Mouse (Mus musculus): ENCODE measurements around the gene Rnaseh2b. TPM values are rescaled to one million over a fixed set of nuclear protein-coding genes. Genes with fewer than 3 reads are reported as not detected.

Gene Rnaseh2b
- polyA plus RNA-seq, 1 experiment from 2014 or later = 65.3 TPM

DNA sequence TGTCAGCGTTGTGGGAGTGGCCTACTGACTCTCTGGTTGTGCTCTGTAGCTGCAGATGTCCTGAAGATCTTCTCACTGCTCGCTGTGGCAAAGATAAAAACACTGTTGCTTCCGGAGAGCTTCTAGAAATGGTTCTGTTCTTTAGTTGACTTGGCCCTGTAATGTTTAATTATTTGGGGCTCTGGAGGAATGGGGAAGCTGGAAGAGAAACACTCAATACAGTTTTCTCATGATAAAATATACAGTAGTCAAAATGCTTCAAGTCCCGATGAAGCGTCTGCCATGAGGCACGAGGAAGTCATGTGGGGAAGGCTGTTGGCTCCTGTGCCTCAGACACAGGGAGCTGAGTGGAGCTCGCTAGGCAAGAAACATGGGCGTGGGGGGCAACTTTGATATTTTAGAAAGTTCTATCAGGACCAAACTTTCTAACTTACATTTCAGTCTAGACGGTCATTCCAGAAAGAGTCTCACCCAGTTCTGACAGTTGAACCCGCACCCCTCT, 50.3 kb downstream of the Rnaseh2b start:
- Histone ChIP-seq H3K9me3 (no peaks in the 10 kb centered on the region), H3K36me3 (no peaks in the 10 kb centered on the region), H3K4me1 (peaks cover 21% of the 10 kb centered on the region; the same call in 1 of the 2 replicates), H3K9ac (replicated peaks) (no peak overlapping the region), H3K27me3 (no peaks in the 10 kb centered on the region), H3K27ac (replicated peaks) (no peak overlapping the region), H3K4me2 (replicated peaks) (no peak overlapping the region), H3K4me3 (no peak overlapping the region)
- 80% methylated on average over 10 of the region's 10 CpGs for WGBS
- no peak for ATAC-seq (ENCODE audit: low FRiP score, low read depth)

DNA sequence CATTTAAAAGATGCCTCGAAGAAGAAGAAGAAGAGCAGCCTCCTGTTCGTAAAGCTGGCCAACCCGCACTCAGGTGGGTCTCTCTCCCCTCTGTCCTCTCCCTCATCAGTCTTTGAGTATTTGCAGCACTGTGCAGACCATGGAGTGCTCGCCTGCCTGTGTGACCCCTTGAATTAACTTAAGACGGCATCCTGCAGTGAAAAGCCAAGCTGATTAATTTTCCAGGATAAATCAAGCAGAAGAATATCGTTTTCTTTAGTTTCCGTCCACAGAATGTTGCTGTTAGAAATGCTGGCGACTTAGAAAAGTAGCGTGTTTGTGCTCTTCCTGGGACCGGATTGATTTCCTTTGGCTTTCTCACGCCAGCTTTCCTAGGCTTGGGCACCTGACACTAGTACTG, 54.2 kb downstream of the Rnaseh2b start:
- ATAC-seq (ENCODE audit: low FRiP score, low read depth) = no peak
- Histone ChIP-seq H3K36me3 (peaks cover 12% of the 10 kb centered on the region; the same call in 1 of the 2 replicates), H3K27ac (replicated peaks) (no peak overlapping the region), H3K9ac (replicated peaks) (no peak overlapping the region), H3K4me2 (replicated peaks) (no peak overlapping the region), H3K4me3 (no peak overlapping the region), H3K4me1 (peaks cover 21% of the 10 kb centered on the region; the same call in 1 of the 2 replicates), H3K27me3 (no peaks in the 10 kb centered on the region), H3K9me3 (no peaks in the 10 kb centered on the region)
- 66% methylated on average over 11 of the region's 11 CpGs for WGBS

DNA sequence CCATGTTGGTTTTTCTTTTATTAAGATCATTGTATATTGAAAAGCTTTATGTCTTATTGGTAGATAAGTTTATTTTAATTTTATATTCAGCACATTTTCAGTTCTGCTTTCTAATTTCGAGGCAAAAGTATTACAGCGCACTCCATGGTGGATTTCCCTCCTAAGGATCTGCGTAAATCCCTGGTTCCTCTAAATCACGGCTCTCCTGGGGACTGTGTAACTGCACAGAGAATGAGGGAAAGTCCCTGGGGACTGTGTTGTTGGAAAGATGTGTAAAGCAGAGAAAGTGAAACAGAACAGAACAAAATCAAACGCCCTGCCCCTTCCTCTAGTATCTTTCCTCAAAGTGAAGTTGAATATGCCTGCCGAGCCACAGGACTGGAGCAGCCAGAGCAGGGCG, 54.7 kb downstream of the Rnaseh2b start:
- ATAC-seq (ENCODE audit: low FRiP score, low read depth) = no peak
- Histone ChIP-seq H3K36me3 (peaks cover 12% of the 10 kb centered on the region; the same call in 1 of the 2 replicates), H3K27ac (replicated peaks) (no peak overlapping the region), H3K9ac (replicated peaks) (no peak overlapping the region), H3K9me3 (no peaks in the 10 kb centered on the region), H3K27me3 (no peaks in the 10 kb centered on the region), H3K4me3 (no peak overlapping the region), H3K4me1 (peaks cover 21% of the 10 kb centered on the region; the same call in 1 of the 2 replicates), H3K4me2 (replicated peaks) (no peak overlapping the region)
- 86% methylated on average over 7 of the region's 7 CpGs for WGBS

DNA sequence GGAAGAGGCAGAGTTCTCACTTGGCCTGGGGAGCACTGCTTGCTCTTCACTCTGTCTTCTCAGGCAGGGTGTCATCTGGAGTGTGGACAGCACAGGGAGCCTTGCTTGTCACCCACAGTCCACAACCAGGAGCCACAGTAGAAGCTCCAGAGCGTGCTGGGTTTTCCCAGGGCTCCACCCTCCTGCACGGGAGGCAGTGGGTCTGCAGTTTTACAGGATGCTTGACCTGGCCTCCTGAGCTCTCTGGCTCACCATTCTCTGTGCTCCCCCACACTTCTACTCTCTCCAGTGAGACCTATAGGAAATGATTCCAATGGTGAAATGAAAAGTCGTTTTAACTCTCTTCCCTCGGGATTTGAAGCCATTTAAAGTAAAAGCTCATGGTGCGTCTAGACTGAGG, 57.4 kb downstream of the Rnaseh2b start:
- H3K4me1 ChIP-seq = peaks cover 12% of the 10 kb centered on the region; the same call in 1 of the 2 replicates
- H3K4me3 ChIP-seq = no peak overlapping the region
- H3K9ac ChIP-seq (replicated peaks) = no peak overlapping the region
- no peak overlapping the region for H3K4me2 ChIP-seq (replicated peaks)
- ATAC-seq (ENCODE audit: low FRiP score, low read depth) = no peak
- peaks cover 12% of the 10 kb centered on the region; the same call in 1 of the 2 replicates for H3K36me3 ChIP-seq
- 88% methylated on average over 5 of the region's 5 CpGs for WGBS
- H3K9me3 ChIP-seq = no peaks in the 10 kb centered on the region
- H3K27ac ChIP-seq (replicated peaks) = no peak overlapping the region
- no peaks in the 10 kb centered on the region for H3K27me3 ChIP-seq

DNA sequence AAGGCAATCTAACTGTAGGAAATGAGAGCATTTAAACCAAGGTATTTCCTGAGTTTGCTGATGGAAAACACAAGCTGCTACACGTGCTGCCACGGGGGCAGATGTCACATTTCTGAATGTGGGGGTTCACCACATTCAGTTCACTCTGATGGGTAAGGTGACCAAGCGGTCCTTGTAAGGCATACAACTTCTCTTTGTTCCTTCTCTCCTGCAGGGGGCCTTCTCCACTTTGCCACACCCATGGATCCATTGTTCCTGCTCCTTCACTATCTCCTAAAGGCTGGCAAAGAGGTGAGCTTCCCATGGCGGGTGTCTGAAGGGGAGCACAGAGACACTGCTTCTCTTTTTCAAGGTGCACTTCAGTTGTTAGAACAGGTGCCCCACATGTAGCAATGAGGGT, 57.8 kb downstream of the Rnaseh2b start:
- H3K4me3 ChIP-seq = no peak overlapping the region
- H3K27me3 ChIP-seq = no peaks in the 10 kb centered on the region
- no peak for ATAC-seq (ENCODE audit: low FRiP score, low read depth)
- peaks cover 12% of the 10 kb centered on the region; the same call in 1 of the 2 replicates for H3K36me3 ChIP-seq
- no peak overlapping the region for H3K4me2 ChIP-seq (replicated peaks)
- H3K4me1 ChIP-seq = peaks cover 12% of the 10 kb centered on the region; the same call in 1 of the 2 replicates
- H3K9me3 ChIP-seq = no peaks in the 10 kb centered on the region
- H3K9ac ChIP-seq (replicated peaks) = no peak overlapping the region
- WGBS = 75% methylated on average over 4 of the region's 4 CpGs
- no peak overlapping the region for H3K27ac ChIP-seq (replicated peaks)

DNA sequence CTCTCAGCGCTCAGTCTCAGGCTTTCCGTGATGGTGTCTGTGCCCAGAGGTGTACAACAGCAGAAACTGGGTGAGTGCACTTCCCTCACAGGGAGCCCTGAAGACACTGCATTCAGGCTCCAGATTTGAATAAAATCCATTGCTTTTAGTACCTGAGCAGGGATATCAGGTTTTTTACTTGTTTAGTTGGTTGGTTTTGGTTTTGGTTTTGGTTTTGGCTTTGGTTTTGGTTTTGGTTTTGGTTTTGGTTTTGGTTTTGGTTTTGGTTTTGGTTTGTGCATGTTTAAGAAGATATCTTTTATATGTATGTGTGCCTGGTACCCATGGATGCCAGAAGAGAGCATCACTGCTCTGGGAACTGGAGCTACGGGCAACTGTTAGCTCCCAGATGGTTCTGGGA, 58.5 kb downstream of the Rnaseh2b start:
- Histone ChIP-seq H3K9ac (replicated peaks) (no peak overlapping the region), H3K36me3 (peaks cover 12% of the 10 kb centered on the region; the same call in 1 of the 2 replicates), H3K27ac (replicated peaks) (no peak overlapping the region), H3K27me3 (no peaks in the 10 kb centered on the region), H3K4me2 (replicated peaks) (no peak overlapping the region), H3K4me3 (no peak overlapping the region), H3K9me3 (no peaks in the 10 kb centered on the region), H3K4me1 (peaks cover 12% of the 10 kb centered on the region; the same call in 1 of the 2 replicates)
- no peak for ATAC-seq (ENCODE audit: low FRiP score, low read depth)
- 92% methylated on average over 3 of the region's 3 CpGs for WGBS

DNA sequence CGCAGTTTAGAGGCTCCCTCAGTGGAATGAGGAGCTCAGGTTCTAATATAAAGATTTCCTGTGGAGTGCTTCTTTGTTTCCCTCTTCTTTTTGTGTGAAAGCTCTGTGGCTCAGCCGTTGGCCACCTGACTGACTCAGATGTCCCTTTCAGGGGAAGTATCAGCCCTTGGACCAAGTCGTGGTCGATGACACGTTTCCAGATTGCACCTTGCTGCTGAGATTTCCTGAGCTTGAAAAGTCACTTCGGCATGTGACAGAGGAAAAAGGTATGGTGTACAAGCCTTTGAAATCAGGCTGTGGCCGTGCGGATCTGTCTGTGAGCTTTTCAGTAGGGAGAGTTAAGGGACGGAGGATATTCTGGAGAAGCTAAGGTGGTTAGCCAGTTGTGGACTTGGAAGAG, 61.0 kb downstream of the Rnaseh2b start:
- ATAC-seq (ENCODE audit: low FRiP score, low read depth) = no peak
- 66% methylated on average over 9 of the region's 9 CpGs for WGBS
- no peak overlapping the region for H3K4me2 ChIP-seq (replicated peaks)
- H3K4me1 ChIP-seq = no peaks in the 10 kb centered on the region
- no peak overlapping the region for H3K4me3 ChIP-seq
- H3K27ac ChIP-seq (replicated peaks) = no peak overlapping the region
- no peak overlapping the region for H3K9ac ChIP-seq (replicated peaks)
- no peaks in the 10 kb centered on the region for H3K9me3 ChIP-seq
- no peaks in the 10 kb centered on the region for H3K27me3 ChIP-seq
- peaks cover 12% of the 10 kb centered on the region; the same call in 1 of the 2 replicates for H3K36me3 ChIP-seq

DNA sequence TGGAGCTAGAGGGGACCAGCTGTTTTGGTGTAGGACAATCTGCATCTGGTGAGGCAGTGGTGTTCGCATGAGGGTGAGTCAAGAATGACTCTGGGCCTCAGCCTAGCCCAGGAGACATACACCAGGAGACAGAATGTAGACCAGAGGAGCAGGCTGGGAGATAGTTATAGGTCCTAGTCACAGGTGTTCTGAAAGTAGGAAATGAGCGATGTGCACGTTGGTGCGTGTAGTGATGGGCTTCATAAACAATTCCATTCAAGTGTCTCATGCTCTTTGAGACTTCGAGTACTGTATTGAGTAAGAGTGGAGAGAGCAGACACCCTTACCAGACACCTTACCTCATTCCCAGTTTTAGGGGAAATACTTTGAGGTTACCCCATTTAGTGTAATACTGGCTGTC, 61.4 kb downstream of the Rnaseh2b start:
- peaks cover 12% of the 10 kb centered on the region; the same call in 1 of the 2 replicates for H3K36me3 ChIP-seq
- no peak overlapping the region for H3K9ac ChIP-seq (replicated peaks)
- no peaks in the 10 kb centered on the region for H3K9me3 ChIP-seq
- H3K27ac ChIP-seq (replicated peaks) = no peak overlapping the region
- no peaks in the 10 kb centered on the region for H3K27me3 ChIP-seq
- 93% methylated on average over 5 of the region's 5 CpGs for WGBS
- no peak overlapping the region for H3K4me3 ChIP-seq
- H3K4me1 ChIP-seq = no peaks in the 10 kb centered on the region
- no peak overlapping the region for H3K4me2 ChIP-seq (replicated peaks)
- ATAC-seq (ENCODE audit: low FRiP score, low read depth) = no peak

DNA sequence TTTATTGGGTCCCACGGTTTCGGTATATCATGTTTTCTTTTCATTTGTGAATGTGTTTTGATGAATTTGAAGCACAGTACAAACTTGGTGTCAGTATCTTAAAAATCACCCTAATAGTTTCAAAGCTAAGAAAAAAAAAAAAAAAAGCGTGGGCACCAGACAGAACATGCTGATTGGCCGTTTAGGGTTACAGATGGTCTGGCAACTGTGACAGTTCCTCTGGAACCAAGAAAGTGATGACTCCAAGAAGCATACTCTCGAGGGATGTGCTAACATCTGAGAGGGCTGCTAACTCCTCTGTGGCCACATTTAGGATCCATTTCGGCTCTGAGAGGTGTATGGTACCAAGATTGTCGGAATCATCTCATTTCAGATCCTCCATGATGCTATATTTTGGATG, 62.8 kb downstream of the Rnaseh2b start:
- Histone ChIP-seq H3K4me2 (replicated peaks) (no peak overlapping the region), H3K27me3 (no peaks in the 10 kb centered on the region), H3K4me1 (no peaks in the 10 kb centered on the region), H3K4me3 (no peak overlapping the region), H3K27ac (replicated peaks) (no peak overlapping the region), H3K9ac (replicated peaks) (no peak overlapping the region), H3K36me3 (0 out of 2 replicates have a peak, but pooled peaks cover 3% of the 10 kb centered on the region), H3K9me3 (no peaks in the 10 kb centered on the region)
- WGBS = 90% methylated on average over 7 of the region's 7 CpGs
- ATAC-seq (ENCODE audit: low FRiP score, low read depth) = no peak

DNA sequence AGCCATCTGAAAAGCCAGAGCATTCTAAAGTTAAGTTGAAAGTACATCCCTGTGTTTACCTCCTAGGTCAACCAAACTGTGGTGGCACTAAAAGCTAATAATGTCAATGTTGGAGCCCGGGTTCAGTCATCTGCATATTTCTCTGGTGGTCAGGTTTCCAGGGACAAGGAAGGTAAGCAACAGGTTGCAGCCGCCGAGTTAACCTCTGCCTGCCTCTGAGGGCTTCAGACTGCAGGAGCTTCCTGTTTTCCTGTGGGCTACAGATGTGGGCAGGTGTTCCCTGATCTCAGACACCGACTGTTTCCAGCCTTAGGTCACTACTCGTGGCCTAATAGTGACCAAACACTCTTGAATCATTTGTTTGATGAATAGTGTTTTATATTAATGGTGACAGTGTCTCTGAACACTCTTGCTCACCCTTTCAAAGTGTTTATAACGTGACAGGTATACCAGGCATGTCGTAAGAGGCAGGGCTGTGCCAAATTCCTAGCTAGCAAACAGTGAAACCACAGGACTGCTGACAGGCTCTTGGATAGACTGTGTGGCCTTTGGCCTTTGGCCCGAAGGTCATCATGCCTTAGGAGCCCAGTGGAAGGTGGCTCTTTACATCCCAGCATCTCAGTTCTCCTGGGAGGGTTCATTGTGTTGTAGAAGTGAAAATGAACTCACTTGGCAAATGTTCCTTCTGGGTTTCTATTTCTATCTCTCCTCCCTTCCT, 69.0 kb downstream of the Rnaseh2b start:
- no peak for ATAC-seq (ENCODE audit: low FRiP score, low read depth)
- Histone ChIP-seq H3K9ac (replicated peaks) (no peak overlapping the region), H3K4me1 (no peaks in the 10 kb centered on the region), H3K4me2 (replicated peaks) (no peak overlapping the region), H3K27ac (replicated peaks) (no peak overlapping the region), H3K27me3 (no peaks in the 10 kb centered on the region), H3K36me3 (peaks cover 30% of the 10 kb centered on the region), H3K9me3 (no peaks in the 10 kb centered on the region), H3K4me3 (no peak overlapping the region)
- WGBS = 89% methylated on average over 8 of the region's 8 CpGs

DNA sequence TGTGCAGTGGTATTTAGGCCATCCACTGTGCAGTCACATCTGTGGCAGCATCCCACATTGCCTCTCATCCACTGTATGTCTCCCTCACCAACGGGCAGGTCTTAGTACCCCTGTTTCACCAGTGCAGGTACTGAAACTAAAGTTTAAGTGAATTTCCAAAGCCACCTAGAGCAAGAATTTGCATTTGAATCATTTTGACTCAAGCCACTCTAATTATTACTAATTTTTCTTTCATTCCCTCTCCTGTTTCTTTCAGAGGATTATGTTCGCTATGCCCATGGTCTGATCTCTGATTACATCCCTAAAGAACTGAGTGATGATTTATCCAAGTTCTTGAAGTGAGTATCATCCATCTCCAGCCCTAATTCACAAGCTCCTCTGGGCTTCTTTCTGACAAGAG, 71.4 kb downstream of the Rnaseh2b start:
- Histone ChIP-seq H3K9ac (replicated peaks) (no peak overlapping the region), H3K9me3 (no peaks in the 10 kb centered on the region), H3K4me1 (no peaks in the 10 kb centered on the region), H3K4me2 (replicated peaks) (no peak overlapping the region), H3K4me3 (no peak overlapping the region), H3K36me3 (peaks cover 35% of the 10 kb centered on the region), H3K27me3 (no peaks in the 10 kb centered on the region), H3K27ac (replicated peaks) (no peak overlapping the region)
- no peak for ATAC-seq (ENCODE audit: low FRiP score, low read depth)
- WGBS = 88% methylated on average over 2 of the region's 2 CpGs

DNA sequence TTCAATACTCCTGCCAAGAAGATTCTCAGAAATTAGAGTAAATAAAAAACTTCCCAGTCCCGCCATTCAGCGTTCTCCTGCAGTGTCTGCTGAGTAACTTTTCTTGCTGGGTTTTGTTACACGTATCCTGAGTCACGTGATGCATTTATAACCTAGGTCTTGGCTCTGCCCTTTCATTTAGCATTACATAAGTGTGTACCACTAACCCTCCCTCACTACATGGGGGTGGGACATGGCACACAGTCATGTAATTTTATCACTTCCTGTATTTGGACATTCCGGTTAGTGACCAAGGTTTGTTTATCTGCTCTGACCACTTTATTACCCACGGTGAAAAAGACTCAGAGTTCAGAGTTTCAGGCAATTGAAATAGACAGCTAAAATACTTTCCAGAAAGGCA, 78.4 kb downstream of the Rnaseh2b start:
- H3K9ac ChIP-seq (replicated peaks) = no peak overlapping the region
- 89% methylated on average over 6 of the region's 6 CpGs for WGBS
- no peak overlapping the region for H3K27ac ChIP-seq (replicated peaks)
- no peaks in the 10 kb centered on the region for H3K27me3 ChIP-seq
- peaks cover 12% of the 10 kb centered on the region; the same call in 1 of the 2 replicates for H3K36me3 ChIP-seq
- H3K4me3 ChIP-seq = no peak overlapping the region
- H3K9me3 ChIP-seq = no peaks in the 10 kb centered on the region
- ATAC-seq (ENCODE audit: low FRiP score, low read depth) = no peak
- H3K4me1 ChIP-seq = no peaks in the 10 kb centered on the region
- H3K4me2 ChIP-seq (replicated peaks) = no peak overlapping the region

All from midbrain, embryonic 12.5 days (tissue).